Mouse (Mus musculus): ENCODE measurements around the gene Ndufa11. TPM values are rescaled to one million over a fixed set of nuclear protein-coding genes. Genes with fewer than 3 reads are reported as not detected.

Ndufa11 gene
- polyA plus RNA-seq, 1 experiment, result 181 TPM

DNA sequence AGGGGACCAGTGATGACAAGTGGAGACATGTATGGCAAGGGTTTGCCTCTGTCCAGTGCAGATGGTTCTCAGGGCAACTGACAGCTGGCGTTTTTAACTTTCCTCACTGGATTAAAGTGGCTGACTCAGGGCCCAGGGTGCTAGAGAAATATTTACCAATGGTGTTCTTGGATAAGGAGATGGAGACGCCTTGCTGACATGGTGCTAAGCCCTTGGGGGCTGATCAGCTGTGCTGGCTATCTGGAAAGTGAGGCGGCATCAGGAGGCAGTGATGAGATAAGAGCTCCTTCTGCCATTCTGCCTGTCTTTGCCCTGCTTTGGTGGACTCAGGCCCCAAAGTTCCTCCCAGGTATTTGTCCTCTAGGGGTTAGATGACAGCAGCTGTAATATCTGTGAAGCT is 34.7 kb upstream of the Ndufa11 start:
- Histone ChIP-seq H3K36me3 (ENCODE audit: control insufficient read depth, insufficient read depth, low read length) (peaks cover 13% of the 10 kb centered on the region), H3K27ac (ENCODE audit: insufficient read depth, low read length) (no peak overlapping the region), H3K27me3 (ENCODE audit: control insufficient read depth, insufficient read depth, low read length) (no peaks in the 10 kb centered on the region), H3K4me1 (ENCODE audit: control insufficient read depth, insufficient read depth, insufficient read length) (no peaks in the 10 kb centered on the region; the same call in 1 of the 2 replicates), H3K4me3 (ENCODE audit: extremely low read depth, insufficient read depth, insufficient read length) (no peak overlapping the region)
- no peak for DNase-seq (ENCODE audit: low read depth in 1 of 2, low spot score in 2 of 2)
- TF ChIP-seq POLR2A (IDR thresholded peaks at IDR 0.05; ENCODE audit: low read depth, low read length) (no peak), CTCF (IDR thresholded peaks at IDR 0.05; ENCODE audit: extremely low read depth, insufficient read depth, insufficient read length, insufficient replicate concordance) (no peak)
- WGBS, result 81% methylated on average over 3 of the region's 3 CpGs

- WGBS, result 58% methylated on average over 5 of the region's 5 CpGs
- Histone ChIP-seq H3K4me3 (ENCODE audit: extremely low read depth, insufficient read depth, insufficient read length) (no peak overlapping the region), H3K27ac (ENCODE audit: insufficient read depth, low read length) (no peak overlapping the region), H3K36me3 (ENCODE audit: control insufficient read depth, insufficient read depth, low read length) (peaks cover 16% of the 10 kb centered on the region), H3K4me1 (ENCODE audit: control insufficient read depth, insufficient read depth, insufficient read length) (no peaks in the 10 kb centered on the region; the same call in 1 of the 2 replicates), H3K27me3 (ENCODE audit: control insufficient read depth, insufficient read depth, low read length) (no peaks in the 10 kb centered on the region)
- no peak for TF ChIP-seq CTCF (IDR thresholded peaks at IDR 0.05; ENCODE audit: extremely low read depth, insufficient read depth, insufficient read length, insufficient replicate concordance)
- no peak for TF ChIP-seq POLR2A (IDR thresholded peaks at IDR 0.05; ENCODE audit: low read depth, low read length)
- DNase-seq (ENCODE audit: low read depth in 1 of 2, low spot score in 2 of 2), result no peak
These were observed 33.9 kb upstream of the Ndufa11 start for GRCm38 (mm10) chr17:56683546-56684140.

- peaks cover 17% of the 10 kb centered on the region for H3K36me3 ChIP-seq (ENCODE audit: control insufficient read depth, insufficient read depth, low read length)
- no peak overlapping the region for H3K27ac ChIP-seq (ENCODE audit: insufficient read depth, low read length)
- H3K27me3 ChIP-seq (ENCODE audit: control insufficient read depth, insufficient read depth, low read length), result no peaks in the 10 kb centered on the region
- no peak overlapping the region for H3K4me3 ChIP-seq (ENCODE audit: extremely low read depth, insufficient read depth, insufficient read length)
- no peaks in the 10 kb centered on the region; the same call in 1 of the 2 replicates for H3K4me1 ChIP-seq (ENCODE audit: control insufficient read depth, insufficient read depth, insufficient read length)
- 96% methylated on average over 2 of the region's 2 CpGs for WGBS
- TF ChIP-seq POLR2A (IDR thresholded peaks at IDR 0.05; ENCODE audit: low read depth, low read length), result no peak
- no peak for TF ChIP-seq CTCF (IDR thresholded peaks at IDR 0.05; ENCODE audit: extremely low read depth, insufficient read depth, insufficient read length, insufficient replicate concordance)
- no peak for DNase-seq (ENCODE audit: low read depth in 1 of 2, low spot score in 2 of 2)
These were observed 32.9 kb upstream of the Ndufa11 start for GRCm38 (mm10) chr17:56684649-56685048.

DNA sequence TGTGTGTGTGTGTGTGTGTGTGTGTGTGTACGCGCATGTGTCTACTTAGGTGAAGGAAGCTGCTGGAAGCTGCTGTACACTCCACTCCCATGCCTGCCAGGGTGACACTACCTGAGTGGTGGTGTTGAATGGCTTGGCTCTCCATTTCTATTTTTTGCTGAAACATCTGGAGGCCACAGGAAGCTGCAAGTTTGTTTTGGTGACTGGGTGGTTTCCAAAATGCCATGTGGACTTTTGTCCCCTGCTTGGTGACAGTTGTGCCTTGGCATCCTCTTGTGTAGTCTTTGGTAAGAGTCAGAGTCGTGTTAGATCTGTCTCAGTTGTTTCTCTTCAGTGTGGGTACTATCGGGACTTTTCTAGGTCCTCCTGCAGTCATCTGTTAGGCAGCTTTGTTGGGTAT is 30.8 kb upstream of the Ndufa11 start:
- Histone ChIP-seq H3K36me3 (ENCODE audit: control insufficient read depth, insufficient read depth, low read length) (peaks cover 20% of the 10 kb centered on the region), H3K27ac (ENCODE audit: insufficient read depth, low read length) (no peak overlapping the region), H3K27me3 (ENCODE audit: control insufficient read depth, insufficient read depth, low read length) (no peaks in the 10 kb centered on the region), H3K4me3 (ENCODE audit: extremely low read depth, insufficient read depth, insufficient read length) (no peak overlapping the region), H3K4me1 (ENCODE audit: control insufficient read depth, insufficient read depth, insufficient read length) (no peaks in the 10 kb centered on the region; the same call in 1 of the 2 replicates)
- no peak for TF ChIP-seq CTCF (IDR thresholded peaks at IDR 0.05; ENCODE audit: extremely low read depth, insufficient read depth, insufficient read length, insufficient replicate concordance)
- no peak for TF ChIP-seq POLR2A (IDR thresholded peaks at IDR 0.05; ENCODE audit: low read depth, low read length)
- no peak for DNase-seq (ENCODE audit: low read depth in 1 of 2, low spot score in 2 of 2)
- WGBS, result 80% methylated on average over 4 of the region's 4 CpGs

GRCm38 (mm10) chr17:56688045-56688444 is 29.5 kb upstream of the Ndufa11 start:
- no peak for DNase-seq (ENCODE audit: low read depth in 1 of 2, low spot score in 2 of 2)
- Histone ChIP-seq H3K4me3 (ENCODE audit: extremely low read depth, insufficient read depth, insufficient read length) (no peak overlapping the region), H3K27me3 (ENCODE audit: control insufficient read depth, insufficient read depth, low read length) (no peaks in the 10 kb centered on the region), H3K36me3 (ENCODE audit: control insufficient read depth, insufficient read depth, low read length) (peaks cover 31% of the 10 kb centered on the region), H3K27ac (ENCODE audit: insufficient read depth, low read length) (no peak overlapping the region), H3K4me1 (ENCODE audit: control insufficient read depth, insufficient read depth, insufficient read length) (no peaks in the 10 kb centered on the region; the same call in 1 of the 2 replicates)
- TF ChIP-seq CTCF (IDR thresholded peaks at IDR 0.05; ENCODE audit: extremely low read depth, insufficient read depth, insufficient read length, insufficient replicate concordance) (no peak), POLR2A (IDR thresholded peaks at IDR 0.05; ENCODE audit: low read depth, low read length) (no peak)

- TF ChIP-seq CTCF (IDR thresholded peaks at IDR 0.05; ENCODE audit: extremely low read depth, insufficient read depth, insufficient read length, insufficient replicate concordance), result no peak
- TF ChIP-seq POLR2A (IDR thresholded peaks at IDR 0.05; ENCODE audit: low read depth, low read length), result no peak
- WGBS, result 55% methylated on average over 2 of the region's 2 CpGs
- Histone ChIP-seq H3K4me3 (ENCODE audit: extremely low read depth, insufficient read depth, insufficient read length) (no peak overlapping the region), H3K4me1 (ENCODE audit: control insufficient read depth, insufficient read depth, insufficient read length) (no peaks in the 10 kb centered on the region), H3K27me3 (ENCODE audit: control insufficient read depth, insufficient read depth, low read length) (no peaks in the 10 kb centered on the region), H3K27ac (ENCODE audit: insufficient read depth, low read length) (no peak overlapping the region), H3K36me3 (ENCODE audit: control insufficient read depth, insufficient read depth, low read length) (peaks cover 32% of the 10 kb centered on the region)
- DNase-seq (ENCODE audit: low read depth in 1 of 2, low spot score in 2 of 2), result no peak
These were observed 28.9 kb upstream of the Ndufa11 start for GRCm38 (mm10) chr17:56688689-56689088.

DNA sequence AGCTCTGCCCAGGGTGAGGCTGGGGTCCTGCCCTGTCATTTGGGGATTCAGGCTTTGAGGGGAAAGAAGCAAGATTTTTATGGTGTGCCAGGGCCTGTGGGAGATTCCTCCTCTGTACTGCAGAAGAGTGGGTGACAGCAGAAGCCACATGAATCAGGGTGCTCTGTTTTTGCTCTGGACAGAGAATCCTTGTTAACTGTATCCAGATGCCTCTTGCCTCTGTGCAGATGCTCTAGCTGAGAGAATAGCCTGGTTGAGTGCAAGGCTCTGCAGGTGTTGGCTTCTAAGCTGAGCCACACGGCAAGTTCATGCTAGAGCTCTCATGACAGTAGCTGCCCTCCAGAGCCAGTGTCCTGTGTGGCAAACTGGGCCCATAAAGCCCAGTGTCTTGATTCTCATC is 24.2 kb upstream of the Ndufa11 start:
- Histone ChIP-seq H3K4me1 (ENCODE audit: control insufficient read depth, insufficient read depth, insufficient read length) (no peaks in the 10 kb centered on the region), H3K4me3 (ENCODE audit: extremely low read depth, insufficient read depth, insufficient read length) (no peak overlapping the region), H3K27me3 (ENCODE audit: control insufficient read depth, insufficient read depth, low read length) (no peaks in the 10 kb centered on the region), H3K36me3 (ENCODE audit: control insufficient read depth, insufficient read depth, low read length) (peaks cover 34% of the 10 kb centered on the region), H3K27ac (ENCODE audit: insufficient read depth, low read length) (no peak overlapping the region)
- DNase-seq (ENCODE audit: low read depth in 1 of 2, low spot score in 2 of 2), result no peak
- 65% methylated on average over 1 of the region's 1 CpGs for WGBS
- TF ChIP-seq POLR2A (IDR thresholded peaks at IDR 0.05; ENCODE audit: low read depth, low read length) (no peak), CTCF (IDR thresholded peaks at IDR 0.05; ENCODE audit: extremely low read depth, insufficient read depth, insufficient read length, insufficient replicate concordance) (no peak)
